Mouse (Mus musculus) embryo, embryonic 10.5 days (tissue): ENCODE data around the gene Dcp1b.

ENCODE experiments used
- DNase-seq: peaks from one replicate; pipeline ENCODE4 v3.0.0-alpha.2; 2015; ENCODE audit warnings: low spot score

Dcp1b gene

DNA sequence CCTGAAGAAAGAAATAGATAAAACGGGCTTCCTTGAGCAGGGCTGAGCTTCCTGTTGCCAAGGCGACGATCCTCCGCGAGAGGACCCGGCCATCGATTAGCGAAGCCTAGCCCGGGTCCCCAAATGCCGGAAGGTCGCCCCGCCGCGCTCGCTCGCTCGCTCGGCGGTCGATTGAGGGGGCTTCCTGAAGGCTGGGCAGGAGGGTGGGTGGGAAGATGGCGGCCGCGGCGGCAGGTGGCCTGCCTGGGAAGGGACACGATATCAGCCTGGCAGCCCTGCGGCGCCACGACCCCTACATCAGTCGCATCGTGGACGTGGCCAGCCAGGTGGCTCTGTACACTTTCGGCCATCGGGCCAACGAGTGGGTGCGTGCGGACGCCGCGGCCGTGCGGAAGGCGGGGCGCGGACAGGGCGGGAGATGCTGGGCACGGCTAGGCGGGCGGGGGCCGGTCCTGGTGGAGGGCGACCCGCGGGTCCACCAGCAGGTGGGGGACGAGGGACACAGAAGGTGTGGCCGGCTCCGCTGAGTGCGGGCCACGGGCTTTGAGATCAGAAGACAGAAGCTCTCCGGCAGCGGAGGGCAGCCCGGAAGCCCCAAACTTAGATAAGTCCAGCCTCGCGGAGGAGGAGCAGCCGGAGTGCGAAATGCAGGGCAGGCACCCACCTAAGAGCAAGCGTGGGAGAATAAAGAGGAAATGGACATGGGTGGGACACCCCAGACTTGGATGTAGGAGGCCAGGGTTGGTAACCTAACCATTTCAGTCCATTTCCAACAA, at the start of gene Dcp1b:
Gene Dcp1b, plus strand, starts transcription at position 176 of the 776 bp plus-strand sequence.
- peak; percentile 94 for DNase-seq

DNA sequence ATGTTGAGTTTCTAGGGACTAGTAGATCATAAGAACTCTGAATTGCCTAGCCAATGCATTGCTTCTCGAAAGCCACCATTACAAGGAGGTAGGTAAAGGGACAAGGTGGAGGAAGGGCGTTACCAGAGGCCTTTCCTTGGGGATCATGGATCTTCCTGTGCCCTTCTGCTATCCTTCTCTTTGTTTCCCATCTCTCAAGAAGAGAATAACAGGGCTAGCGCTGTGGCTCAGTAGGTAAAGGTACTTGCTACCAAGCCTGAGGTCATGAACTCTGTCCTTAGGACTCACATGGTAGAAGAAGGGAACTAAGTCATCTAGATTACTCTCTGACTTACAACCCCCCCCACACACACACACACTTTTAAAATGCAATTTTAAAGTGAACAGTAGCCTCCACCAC, 48.1 kb upstream of the Dcp1b start:
- no peak for DNase-seq

DNA sequence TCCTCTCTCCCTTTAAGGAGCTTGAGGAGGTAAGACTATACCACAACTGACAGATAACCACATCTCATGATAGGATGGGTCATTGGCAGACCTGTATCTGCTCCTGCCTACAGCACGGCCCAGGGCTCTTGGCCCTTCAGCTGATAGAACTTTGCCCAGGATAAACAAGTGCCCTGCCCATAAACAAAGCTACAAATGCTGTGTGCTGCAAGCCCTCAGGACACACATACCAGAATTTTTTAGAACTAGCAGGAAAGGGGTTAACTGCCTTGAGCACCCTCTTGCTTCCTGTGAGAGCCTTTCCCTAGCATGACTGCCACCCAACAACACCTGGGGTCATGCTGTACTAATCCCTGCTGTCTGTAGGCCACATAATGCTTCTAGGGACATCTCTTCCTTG, 47.0 kb upstream of the Dcp1b start:
- DNase-seq = no peak

DNA sequence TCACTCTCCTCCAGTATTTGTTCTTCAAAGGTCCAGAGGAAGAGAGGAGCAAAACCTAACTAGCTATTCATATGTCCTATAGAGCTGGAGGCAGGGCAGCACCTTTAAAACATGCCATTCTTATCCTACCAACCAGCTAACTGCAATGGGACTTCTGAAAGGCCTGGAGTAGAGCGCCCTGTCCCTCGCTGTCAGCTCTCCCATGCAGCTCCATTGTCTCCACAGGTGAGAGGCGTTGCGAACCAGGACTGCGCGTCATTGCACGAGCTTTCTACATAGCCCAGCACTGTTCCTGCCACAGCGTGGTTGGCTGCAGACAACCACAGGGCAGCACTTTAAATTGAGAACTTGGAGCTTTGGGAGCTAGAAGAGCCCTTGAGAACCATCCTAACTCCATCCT, 46.5 kb upstream of the Dcp1b start:
- DNase-seq = no peak

DNA sequence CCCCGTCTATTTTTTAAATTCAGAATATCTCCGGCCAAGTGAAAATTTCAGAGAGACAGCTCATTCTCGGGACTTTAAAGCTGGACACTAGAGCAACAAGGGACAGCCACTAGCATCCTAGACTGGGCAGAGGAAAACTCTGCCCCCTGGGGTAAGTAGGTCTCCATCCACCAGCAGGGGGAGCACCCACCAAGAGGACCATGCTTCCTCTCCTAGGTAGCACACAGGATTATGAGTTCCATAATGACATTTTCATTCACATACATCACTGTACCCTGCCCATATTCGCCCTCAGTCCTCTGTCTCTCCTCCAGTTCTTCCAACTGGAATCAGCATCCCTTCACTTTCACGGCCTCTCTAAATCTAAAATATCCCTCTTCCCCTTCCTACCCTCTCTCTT, 45.4 kb upstream of the Dcp1b start:
- DNase-seq = peak; percentile 35

DNA sequence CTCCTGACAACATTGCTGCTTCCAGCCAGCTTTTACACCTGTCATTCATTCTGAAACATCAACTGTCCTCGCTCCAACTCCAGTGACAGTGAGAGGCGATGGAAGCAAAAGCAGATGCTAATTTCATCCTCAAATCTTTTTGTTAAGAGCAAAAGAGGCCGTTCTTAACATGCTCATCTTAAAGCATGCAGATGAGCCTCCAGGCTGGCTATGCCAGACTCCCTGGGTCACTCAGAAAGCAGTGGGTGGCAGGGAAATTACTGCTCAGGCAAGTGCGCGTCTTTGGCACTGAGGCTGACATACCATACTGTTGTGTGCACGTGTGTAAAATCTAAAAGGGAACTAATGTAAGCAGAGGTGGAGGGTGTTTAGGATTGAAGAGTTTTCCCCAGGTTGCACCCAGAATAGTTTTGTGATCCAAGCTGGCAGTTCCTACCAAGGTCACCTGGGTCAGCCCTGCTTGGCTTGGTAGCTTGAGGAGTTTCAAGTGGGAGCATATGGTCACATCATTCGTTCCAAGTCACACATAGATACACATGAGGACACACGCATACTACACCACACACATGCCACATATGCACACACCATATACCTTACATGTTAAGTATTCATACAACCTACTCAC, 42.8 kb upstream of the Dcp1b start:
- no peak for DNase-seq

DNA sequence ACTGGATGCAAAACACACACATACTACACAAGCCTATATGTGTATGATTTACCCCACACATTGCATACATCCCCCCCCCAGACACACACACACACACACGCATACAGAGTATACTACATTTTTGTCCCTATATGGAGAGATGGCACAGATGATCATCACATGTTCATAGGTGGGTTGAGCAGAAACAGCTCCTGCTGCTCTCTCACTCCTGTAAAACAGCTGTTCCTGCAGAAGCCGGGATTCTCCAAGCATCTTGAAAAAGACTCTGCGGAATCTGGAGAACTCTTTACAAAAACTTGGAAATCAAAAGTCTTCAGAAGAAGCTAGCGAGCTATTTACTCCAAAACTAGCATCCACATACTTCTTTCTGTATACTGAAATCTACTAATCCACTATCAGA, 42.2 kb upstream of the Dcp1b start:
- no peak for DNase-seq

DNA sequence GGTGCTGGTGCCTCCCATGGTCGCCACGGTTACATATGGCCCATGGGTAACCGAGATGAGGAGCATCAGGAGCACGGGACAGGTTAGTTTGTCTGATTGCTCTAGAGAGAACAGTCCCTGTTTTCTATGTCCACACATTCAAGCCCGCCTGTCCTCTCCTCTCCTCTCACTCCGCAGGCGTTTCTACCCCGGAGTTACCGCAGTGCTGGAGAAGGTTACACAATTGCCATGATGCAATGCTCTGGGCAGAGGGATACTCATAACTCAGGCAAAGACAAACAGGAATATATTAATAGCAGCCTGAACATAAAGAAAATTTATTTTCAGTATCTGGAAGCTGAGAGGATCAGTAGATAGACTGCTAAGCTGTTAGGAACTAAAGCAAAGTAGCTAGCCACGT, 37.3 kb upstream of the Dcp1b start:
- DNase-seq = no peak

DNA sequence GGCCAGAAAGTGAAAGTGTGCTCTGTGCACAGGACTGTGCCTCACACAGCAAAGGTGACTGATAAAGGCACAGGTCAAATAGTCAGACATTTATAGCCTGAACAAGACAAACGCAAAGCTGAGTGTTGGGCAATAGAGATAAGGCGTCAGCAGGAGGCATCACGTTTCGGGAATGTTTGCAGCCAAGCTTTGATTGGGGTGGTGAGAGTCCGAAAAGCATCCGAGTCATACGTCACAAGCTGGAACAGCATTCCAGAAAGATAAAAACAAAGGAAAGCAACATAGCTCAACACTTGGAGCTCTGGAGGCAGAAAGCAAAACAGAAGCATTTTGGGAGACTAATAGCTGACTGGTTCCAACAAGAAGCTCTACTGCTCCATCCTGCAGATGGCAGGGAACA, 35.5 kb upstream of the Dcp1b start:
- no peak for DNase-seq

DNA sequence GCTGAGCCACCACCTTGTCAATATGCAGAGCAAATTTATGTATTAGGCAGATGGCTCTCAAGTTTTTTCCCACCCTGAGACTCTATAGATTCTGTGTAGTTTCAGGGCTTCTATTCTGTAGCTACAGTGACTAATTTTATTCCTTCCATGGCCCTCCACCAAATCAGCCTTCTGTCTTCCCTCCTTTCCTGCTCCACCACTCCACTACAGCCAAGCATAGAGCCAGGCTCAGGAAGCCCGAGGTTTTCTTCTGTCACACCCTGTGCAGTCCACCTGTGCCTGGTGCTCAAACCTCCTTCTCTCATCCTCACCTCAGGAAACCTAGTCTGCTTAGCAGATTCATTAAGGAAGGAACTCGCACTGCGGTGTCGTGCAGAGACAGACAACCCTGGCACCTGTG, 29.9 kb upstream of the Dcp1b start:
- no peak for DNase-seq

DNA sequence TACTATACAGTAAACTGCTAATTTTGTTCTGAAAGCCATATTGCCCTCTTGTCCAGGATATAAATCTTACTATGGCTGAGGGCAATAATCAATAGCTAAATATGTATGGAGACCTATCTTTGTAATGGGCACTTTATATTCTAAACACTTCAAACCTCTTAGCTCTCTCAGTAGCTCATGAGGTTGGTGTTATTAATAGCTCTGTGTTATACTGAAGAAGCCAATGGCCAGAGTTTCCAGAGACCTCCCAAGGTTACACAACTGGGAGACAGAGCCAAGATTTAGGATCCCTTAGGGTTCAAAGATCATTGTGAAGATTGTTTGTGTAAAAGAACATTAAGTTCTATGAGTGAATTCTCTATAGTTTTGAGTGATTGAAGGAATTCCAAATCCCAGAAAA, 9.4 kb upstream of the Dcp1b start:
- no peak for DNase-seq

DNA sequence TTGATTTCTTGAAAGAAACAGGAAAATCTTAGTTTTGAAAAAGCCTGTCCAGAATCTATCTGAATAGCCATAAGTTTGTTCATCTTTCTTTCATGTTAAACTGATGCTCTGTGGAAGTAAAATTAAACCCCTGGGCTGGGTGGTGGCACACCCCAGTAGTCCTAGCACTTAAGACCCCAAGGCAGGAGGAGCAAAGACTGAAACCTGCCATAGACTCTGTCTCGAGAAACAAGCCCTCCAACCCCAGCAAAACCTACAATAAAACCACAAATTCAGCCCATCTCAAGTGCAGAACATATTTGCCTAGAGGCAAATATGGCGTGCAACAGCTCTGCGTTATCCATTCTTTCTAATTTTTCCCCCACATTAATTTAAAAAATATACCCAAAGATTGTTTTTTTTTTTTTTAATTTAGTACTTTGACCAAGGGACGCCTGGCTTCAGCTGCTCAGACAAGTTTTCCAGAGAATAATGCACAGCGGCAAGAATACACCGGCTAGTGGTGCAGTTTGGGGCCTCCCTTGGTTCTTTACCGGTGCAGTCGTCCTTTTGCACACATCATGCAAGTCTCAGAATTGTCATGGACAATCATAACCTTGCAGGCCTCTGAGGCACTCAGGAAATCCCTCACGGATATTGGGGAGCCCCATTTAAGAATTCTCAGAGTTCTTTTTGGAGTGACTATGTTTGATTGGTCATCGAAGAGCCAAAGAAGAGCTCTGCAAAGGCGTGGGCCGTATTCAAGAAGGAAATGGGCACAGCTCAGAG, 562 bp upstream of the Dcp1b start:
- no peak for DNase-seq

DNA sequence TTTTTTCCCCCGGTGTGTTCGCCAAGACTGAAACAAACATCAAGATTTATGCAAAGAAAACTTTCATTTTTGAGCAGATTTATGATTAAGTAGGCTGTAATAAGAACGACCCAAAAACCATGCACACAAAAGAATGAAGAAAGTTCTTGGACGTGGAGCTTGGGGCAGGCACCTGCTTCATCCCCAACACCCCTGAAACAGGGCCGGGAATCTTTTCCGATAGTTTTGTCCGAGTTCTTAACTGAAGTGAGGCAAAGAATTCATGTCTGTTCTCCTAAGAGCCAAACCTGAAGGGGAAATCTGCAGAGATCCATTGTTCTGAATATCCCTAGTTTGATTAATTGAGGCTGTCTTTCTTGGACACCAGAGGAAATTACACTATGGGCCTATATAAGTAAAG, 1.1 kb downstream of the Dcp1b start:
- DNase-seq = no peak

DNA sequence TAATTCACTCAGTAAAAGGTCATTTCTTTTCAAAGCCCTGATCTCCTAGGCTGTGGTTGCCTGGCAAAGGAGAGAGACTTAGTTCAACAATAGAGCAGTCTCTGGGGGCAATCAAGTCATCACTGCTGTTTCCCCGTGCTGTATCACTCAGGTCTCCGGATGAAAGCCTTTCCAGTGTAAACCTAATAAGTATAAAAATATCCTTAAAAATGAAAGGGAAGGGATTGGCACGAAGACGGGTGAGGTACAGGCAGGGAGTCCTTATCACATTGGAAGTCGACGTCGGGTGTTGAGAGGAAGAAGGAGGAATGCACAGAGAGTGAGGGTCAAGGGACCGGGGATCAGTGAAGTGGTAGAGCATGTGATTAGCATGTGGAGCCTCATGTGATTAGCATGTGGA, 2.0 kb downstream of the Dcp1b start:
- peak; percentile 17 for DNase-seq

DNA sequence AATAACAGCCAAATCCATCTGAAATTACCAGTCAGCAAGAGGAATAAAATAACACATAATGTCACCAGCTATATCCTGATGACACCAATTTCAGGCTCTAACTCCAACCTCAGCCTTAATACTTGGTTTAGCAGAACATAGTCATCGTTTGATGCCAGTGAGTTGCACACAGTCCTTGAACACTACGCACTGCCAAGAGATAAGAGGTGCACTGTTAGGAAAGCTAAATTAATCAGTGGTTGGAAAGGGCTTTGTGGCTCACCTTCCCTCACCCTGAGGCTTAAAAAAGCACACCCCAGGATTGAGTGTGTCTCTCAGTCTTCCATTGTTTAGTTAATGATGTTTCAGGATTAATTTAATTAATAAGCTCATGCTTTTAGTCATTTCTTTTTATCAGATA, 5.1 kb downstream of the Dcp1b start:
- no peak for DNase-seq

DNA sequence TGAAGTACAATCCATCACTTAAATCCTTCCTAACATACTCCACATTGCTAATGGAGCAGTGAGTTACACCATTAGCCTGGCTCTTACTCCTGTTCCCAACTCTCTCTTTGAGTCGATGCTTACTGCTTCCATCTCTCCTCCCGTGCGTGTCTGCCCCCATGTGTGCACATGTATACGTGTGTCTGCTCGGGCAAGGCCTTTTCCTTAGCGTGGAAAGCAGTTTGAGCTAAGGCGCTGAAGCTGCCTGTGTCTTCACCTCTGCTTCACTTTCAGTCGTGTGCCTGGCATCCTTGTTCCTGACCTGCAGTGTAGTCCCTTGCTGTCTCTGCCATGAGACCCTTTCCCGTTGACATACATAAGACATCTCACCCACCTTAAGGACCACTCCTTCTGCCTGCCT, 7.2 kb downstream of the Dcp1b start:
- DNase-seq = no peak

DNA sequence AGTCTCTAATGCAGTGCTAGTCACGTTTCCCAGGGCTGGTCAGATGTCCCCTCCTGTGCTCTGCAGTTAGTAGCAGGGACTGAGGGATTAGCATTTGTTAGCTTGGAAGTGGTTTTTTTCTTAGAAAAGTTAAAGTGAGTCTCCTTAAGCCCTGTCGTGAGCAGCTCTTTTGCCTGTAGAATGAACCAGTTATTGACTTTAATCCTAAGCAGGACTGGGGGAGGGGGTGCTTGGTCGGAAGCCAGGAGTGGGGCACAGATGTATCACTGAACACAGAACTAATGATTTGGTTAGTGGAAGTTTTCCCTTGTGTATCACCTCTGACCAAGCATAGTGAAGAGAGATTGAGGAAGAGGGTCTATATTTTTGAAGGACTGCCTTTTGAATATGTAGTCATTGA, 8.7 kb downstream of the Dcp1b start:
- no peak for DNase-seq

DNA sequence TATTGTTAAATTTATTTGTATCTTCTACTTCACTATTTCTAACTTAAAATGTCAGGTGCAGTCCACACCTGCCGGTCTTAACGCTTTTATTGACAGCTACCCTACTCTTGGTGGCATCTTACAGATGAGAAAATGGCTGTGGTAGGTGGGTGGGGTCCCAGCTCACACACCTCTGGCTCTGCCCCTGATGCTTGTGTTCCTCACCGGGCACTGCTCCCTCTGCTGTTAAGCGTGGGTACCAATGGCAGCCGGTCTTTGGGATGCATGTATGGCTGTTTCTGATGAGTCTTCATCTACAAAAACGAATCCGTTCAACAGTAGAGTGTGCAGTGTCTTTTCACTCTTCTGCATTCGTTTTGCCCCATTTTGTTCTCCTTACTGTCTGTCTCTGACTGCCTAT, 11.6 kb downstream of the Dcp1b start:
- DNase-seq = peak; percentile 31

DNA sequence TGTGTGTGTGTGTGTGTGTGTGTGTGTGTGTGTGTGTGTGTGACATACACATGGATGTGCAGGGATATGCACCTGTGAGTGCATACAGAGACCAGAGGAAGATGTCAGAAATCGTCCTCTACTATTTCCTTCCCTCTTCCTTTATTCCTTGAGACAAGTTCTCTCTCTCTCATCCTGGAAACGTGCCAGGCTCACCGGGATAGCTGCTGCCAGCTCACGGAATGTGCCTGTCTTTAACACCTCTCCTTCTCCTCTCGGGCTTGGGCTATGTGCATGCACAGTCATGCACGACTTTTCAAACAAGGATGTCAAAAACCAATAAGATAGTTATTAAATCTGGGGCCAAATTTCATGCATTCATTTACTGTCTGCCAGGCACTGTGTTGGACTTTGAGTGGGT, 12.6 kb downstream of the Dcp1b start:
- no peak for DNase-seq

DNA sequence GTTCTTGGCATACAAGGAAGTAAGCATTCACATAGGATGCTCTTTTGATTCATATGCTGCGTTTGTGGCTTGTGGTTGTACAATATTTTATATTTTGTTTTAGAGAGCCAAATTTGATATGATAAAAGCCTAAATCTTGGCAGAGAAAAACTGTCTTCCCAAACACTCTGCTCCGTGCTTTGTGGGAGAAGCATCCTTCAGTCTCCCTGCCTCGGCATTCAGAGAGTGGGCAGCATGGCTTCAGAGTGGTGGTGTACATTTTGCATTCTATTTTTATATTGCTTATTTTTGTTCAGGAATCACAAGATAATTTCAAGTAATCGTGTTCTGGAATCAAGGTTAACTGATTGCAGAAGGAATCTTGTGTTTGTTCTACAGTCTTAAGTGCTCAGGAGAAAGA, 16.4 kb downstream of the Dcp1b start:
- no peak for DNase-seq

DNA sequence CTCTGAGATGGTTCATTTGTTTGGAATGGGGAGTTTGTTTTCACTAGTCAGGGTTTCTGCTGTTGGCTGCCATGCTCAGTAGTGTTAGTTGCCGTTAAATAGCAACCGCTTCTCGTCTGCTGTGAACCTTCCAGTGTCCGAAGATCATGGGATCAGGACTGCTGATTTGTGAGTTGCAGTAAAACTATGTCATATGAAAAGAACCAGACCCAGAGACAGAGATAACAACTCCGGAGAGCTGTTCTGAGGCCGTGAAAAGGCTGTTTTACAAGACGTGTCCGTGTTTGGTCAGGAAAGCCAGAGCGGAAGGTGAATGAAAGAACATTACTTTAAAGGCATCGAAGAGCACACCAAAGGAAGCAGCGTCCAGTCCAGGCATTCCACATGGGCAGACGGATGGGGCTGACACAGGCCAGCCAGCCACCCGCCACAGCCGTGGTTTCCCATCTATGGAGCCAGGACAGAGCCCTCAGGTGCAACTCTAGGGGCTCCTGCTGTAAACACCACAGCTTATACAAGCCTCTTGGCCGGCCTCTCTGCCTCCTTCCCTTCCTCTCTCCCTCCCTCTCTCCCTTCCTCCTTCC, 18.6 kb downstream of the Dcp1b start:
- peak; percentile 11 for DNase-seq

DNA sequence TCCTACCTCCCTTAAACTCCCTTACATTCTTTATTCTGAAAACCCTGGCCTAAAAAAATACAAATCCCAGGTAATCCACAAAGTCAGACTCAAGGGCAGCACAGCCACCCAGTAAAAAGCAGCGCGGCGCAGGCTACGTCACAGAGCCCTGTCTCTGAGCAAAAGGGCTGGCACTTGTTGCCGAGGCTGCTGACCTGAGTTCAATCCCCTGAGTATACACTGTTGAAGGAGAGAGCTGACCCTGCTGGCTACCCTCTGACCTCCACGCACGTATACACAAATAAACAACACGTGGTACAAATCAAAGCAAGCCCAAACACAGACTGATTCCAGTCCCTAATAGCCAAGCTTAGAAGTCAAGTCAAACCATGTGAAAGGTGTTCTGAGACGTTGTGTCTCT, 19.1 kb downstream of the Dcp1b start:
- DNase-seq = peak; percentile 14

DNA sequence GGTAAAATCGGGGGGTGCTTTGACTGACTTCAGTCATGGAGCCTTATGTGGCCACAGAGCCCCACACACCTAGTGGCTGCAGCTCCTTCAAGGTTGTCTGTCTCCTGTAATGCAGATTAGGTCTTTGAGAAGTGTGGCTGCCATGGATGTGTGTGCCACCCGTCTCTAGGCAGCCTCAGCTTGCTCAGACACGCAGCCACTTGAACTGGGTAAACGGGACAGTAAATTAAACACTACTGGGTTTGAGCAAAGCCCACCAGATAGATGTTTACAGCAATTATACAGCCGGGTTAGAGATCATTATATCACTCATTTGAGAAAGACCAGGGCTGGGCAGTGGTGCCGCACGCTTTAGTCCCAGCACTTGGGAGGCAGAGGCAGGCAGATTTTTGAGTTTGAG, 19.5 kb downstream of the Dcp1b start:
- DNase-seq = no peak
